Mouse (Mus musculus): ENCODE measurements around the gene Hoxb7. TPM values are rescaled to one million over a fixed set of nuclear protein-coding genes. Genes with fewer than 3 reads are reported as not detected.

Hoxb7 gene
- polyA plus RNA-seq, 1 experiment from 2014 or later, result 45.6 TPM

- no peak overlapping the region for H3K4me2 ChIP-seq (replicated peaks)
- no peak for DNase-seq (ENCODE audit: low spot score)
- no peak overlapping the region for H3K4me3 ChIP-seq (replicated peaks; ENCODE audit: low read length)
- H3K9me3 ChIP-seq (ENCODE audit: control insufficient read depth, low read length), result no peaks in the 10 kb centered on the region
- no peak overlapping the region for H3K9ac ChIP-seq
- H3K27me3 ChIP-seq (ENCODE audit: control insufficient read depth, insufficient read depth, low read length), result peaks cover 100% of the 10 kb centered on the region
- H3K36me3 ChIP-seq (replicated peaks; ENCODE audit: control insufficient read depth, insufficient read depth), result no peaks in the 10 kb centered on the region
- H3K4me1 ChIP-seq (replicated peaks; ENCODE audit: control insufficient read depth, insufficient read depth, low read length), result no peaks in the 10 kb centered on the region
- no peak for ATAC-seq (ENCODE audit: low FRiP score)
- H3K27ac ChIP-seq, result no peak overlapping the region
- WGBS, result 11% methylated on average over 7 of the region's 7 CpGs
Observed at GRCm38 (mm10) chr11:96267021-96267920, 19.2 kb upstream of the Hoxb7 start.

- H3K9ac ChIP-seq, result no peak overlapping the region
- H3K27me3 ChIP-seq (ENCODE audit: control insufficient read depth, insufficient read depth, low read length), result peaks cover 100% of the 10 kb centered on the region
- no peak for ATAC-seq (ENCODE audit: low FRiP score)
Observed at GRCm38 (mm10) chr11:96268031-96268745, 18.2 kb upstream of the Hoxb7 start.

GRCm38 (mm10) chr11:96269869-96270268 lies 16.6 kb upstream of the Hoxb7 start:
- Histone ChIP-seq H3K27me3 (ENCODE audit: control insufficient read depth, insufficient read depth, low read length) (peaks cover 100% of the 10 kb centered on the region), H3K9me3 (ENCODE audit: control insufficient read depth, low read length) (no peaks in the 10 kb centered on the region), H3K9ac (no peak overlapping the region), H3K4me2 (replicated peaks) (no peak overlapping the region), H3K36me3 (replicated peaks; ENCODE audit: control insufficient read depth, insufficient read depth) (no peaks in the 10 kb centered on the region), H3K4me3 (replicated peaks; ENCODE audit: low read length) (no peak overlapping the region), H3K4me1 (replicated peaks; ENCODE audit: control insufficient read depth, insufficient read depth, low read length) (no peaks in the 10 kb centered on the region), H3K27ac (no peak overlapping the region)
- DNase-seq (ENCODE audit: low spot score) (no peak), ATAC-seq (ENCODE audit: low FRiP score) (no peak)
- WGBS, result under 1% methylated on average over 19 of the region's 19 CpGs

More at GRCm38 (mm10) chr11:96268031-96268745, 18.2 kb upstream of the Hoxb7 start:
- H3K36me3 ChIP-seq (replicated peaks; ENCODE audit: control insufficient read depth, insufficient read depth), result no peaks in the 10 kb centered on the region
- H3K4me2 ChIP-seq (replicated peaks), result no peak overlapping the region
- 0% methylated on average over 1 of the region's 1 CpGs for WGBS
- no peaks in the 10 kb centered on the region for H3K4me1 ChIP-seq (replicated peaks; ENCODE audit: control insufficient read depth, insufficient read depth, low read length)
- H3K9me3 ChIP-seq (ENCODE audit: control insufficient read depth, low read length), result no peaks in the 10 kb centered on the region
- no peak overlapping the region for H3K4me3 ChIP-seq (replicated peaks; ENCODE audit: low read length)
- DNase-seq (ENCODE audit: low spot score), result no peak
- H3K27ac ChIP-seq, result no peak overlapping the region

GRCm38 (mm10) chr11:96270996-96271540 lies 15.4 kb upstream of the Hoxb7 start, which contains the start of gene Hoxb9:
Gene Hoxb9, plus strand, starts transcription at chr11:96271457.
- Histone ChIP-seq H3K9me3 (ENCODE audit: control insufficient read depth, low read length) (no peaks in the 10 kb centered on the region), H3K4me2 (replicated peaks) (peak within 1 kb of the TSS; percentile 8), H3K4me3 (replicated peaks; ENCODE audit: low read length) (peak within 1 kb of the TSS; percentile 23), H3K36me3 (replicated peaks; ENCODE audit: control insufficient read depth, insufficient read depth) (no peaks in the 10 kb centered on the region), H3K4me1 (replicated peaks; ENCODE audit: control insufficient read depth, insufficient read depth, low read length) (no peaks in the 10 kb centered on the region), H3K27me3 (ENCODE audit: control insufficient read depth, insufficient read depth, low read length) (peaks cover 100% of the 10 kb centered on the region), H3K9ac (no peak within 1 kb of the TSS), H3K27ac (no peak within 1 kb of the TSS)
- under 1% methylated on average over 40 of the region's 40 CpGs for WGBS
- DNase-seq (ENCODE audit: low spot score), result no peak
- no peak for ATAC-seq (ENCODE audit: low FRiP score)

DNA sequence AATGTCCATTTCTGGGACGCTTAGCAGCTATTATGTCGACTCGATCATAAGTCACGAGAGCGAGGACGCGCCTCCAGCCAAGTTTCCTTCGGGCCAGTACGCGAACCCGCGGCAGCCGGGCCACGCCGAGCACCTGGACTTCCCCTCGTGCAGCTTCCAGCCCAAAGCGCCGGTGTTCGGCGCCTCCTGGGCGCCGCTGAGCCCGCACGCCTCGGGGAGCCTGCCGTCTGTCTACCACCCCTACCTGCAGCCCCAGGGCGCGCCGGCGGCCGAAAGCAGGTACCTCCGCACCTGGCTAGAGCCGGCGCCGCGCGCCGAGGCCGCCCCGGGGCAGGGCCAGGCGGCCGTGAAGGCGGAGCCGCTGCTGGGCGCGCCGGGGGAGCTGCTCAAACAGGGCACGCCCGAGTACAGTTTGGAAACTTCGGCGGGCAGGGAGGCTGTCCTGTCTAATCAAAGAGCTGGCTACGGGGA lies 14.8 kb upstream of the Hoxb7 start:
- no peaks in the 10 kb centered on the region for H3K36me3 ChIP-seq (replicated peaks; ENCODE audit: control insufficient read depth, insufficient read depth)
- peaks cover 100% of the 10 kb centered on the region for H3K27me3 ChIP-seq (ENCODE audit: control insufficient read depth, insufficient read depth, low read length)
- no peak overlapping the region for H3K9ac ChIP-seq
- no peaks in the 10 kb centered on the region for H3K9me3 ChIP-seq (ENCODE audit: control insufficient read depth, low read length)
- H3K4me3 ChIP-seq (replicated peaks; ENCODE audit: low read length), result peak overlapping the region; percentile 23
- H3K27ac ChIP-seq, result no peak overlapping the region
- WGBS, result under 1% methylated on average over 51 of the region's 52 CpGs
- H3K4me2 ChIP-seq (replicated peaks), result peak overlapping the region; percentile 8
- ATAC-seq (ENCODE audit: low FRiP score) (no peak), DNase-seq (ENCODE audit: low spot score) (no peak)
- no peaks in the 10 kb centered on the region for H3K4me1 ChIP-seq (replicated peaks; ENCODE audit: control insufficient read depth, insufficient read depth, low read length)

DNA sequence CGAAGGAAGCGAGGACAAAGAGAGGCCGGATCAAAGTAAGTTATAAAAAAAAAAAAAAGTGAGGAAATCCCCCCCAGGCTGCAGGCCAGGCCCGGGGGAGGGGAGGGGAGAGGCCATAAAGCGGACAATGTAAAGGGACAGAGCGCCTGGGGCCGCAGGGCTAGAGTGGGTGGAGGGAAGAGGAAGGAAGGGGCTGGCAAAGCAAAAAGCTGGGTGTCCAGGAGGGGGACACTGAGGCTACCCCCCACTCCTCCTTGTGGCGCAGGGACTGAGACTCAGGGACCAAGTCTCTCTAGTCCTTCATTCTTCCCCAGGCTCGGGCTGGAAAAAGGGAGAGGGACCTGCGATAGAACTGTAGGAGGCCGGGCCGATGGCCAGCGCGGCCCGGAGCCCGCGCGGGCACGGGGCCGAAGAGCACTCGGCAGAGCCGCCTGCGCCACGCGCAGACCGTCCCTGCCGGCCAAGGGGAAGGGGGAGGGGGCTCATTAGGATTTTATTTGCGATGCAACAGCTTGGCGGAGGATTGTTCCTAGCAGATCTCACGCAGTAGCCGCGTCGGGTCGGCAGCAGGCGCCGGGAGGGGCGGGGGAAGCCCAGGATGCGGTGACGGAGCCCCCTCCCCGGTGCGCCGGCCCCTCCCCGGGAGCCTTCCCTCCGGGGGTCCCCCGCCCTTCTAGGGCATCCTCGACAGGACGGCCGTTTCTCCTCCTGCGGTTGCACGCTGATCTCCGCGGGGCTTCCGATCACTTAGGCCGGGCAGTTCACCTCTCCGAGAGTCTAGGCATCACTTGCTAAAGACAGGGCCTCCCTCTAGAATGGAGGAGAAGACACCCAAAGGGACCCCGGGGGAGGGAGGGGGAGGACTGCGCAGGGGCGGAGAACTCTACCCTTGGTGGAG lies 14.2 kb upstream of the Hoxb7 start:
- no peaks in the 10 kb centered on the region for H3K9me3 ChIP-seq (ENCODE audit: control insufficient read depth, low read length)
- H3K36me3 ChIP-seq (replicated peaks; ENCODE audit: control insufficient read depth, insufficient read depth), result no peaks in the 10 kb centered on the region
- H3K4me3 ChIP-seq (replicated peaks; ENCODE audit: low read length), result peak overlapping the region; percentile 23
- ATAC-seq (ENCODE audit: low FRiP score) (no peak), DNase-seq (ENCODE audit: low spot score) (no peak)
- H3K9ac ChIP-seq, result no peak overlapping the region
- H3K27ac ChIP-seq, result no peak overlapping the region
- H3K4me2 ChIP-seq (replicated peaks), result peak overlapping the region; percentile 8
- WGBS, result under 1% methylated on average over 56 of the region's 58 CpGs
- H3K27me3 ChIP-seq (ENCODE audit: control insufficient read depth, insufficient read depth, low read length), result peaks cover 100% of the 10 kb centered on the region
- H3K4me1 ChIP-seq (replicated peaks; ENCODE audit: control insufficient read depth, insufficient read depth, low read length), result no peaks in the 10 kb centered on the region

DNA sequence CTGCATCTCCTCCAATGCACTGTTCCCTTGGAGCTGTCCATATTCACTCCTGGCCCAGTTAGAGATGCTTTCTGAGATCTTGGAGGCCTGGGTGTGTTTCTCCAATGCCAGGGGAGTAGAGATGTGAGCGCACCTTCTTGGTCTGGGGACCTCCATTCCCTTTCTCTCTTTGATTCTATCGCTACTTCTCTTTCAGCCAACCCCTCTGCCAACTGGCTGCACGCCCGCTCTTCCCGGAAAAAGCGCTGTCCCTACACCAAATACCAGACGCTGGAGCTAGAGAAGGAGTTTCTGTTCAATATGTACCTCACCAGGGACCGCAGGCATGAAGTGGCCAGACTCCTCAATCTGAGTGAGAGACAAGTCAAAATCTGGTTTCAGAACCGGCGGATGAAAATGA lies 12.0 kb upstream of the Hoxb7 start:
- Histone ChIP-seq H3K9me3 (ENCODE audit: control insufficient read depth, low read length) (no peaks in the 10 kb centered on the region), H3K36me3 (replicated peaks; ENCODE audit: control insufficient read depth, insufficient read depth) (no peaks in the 10 kb centered on the region), H3K9ac (no peak overlapping the region), H3K4me2 (replicated peaks) (no peak overlapping the region), H3K27ac (no peak overlapping the region), H3K4me3 (replicated peaks; ENCODE audit: low read length) (no peak overlapping the region), H3K27me3 (ENCODE audit: control insufficient read depth, insufficient read depth, low read length) (peaks cover 99% of the 10 kb centered on the region), H3K4me1 (replicated peaks; ENCODE audit: control insufficient read depth, insufficient read depth, low read length) (no peaks in the 10 kb centered on the region)
- DNase-seq (ENCODE audit: low spot score) (no peak), ATAC-seq (ENCODE audit: low FRiP score) (no peak)
- 6% methylated on average over 10 of the region's 10 CpGs for WGBS

DNA sequence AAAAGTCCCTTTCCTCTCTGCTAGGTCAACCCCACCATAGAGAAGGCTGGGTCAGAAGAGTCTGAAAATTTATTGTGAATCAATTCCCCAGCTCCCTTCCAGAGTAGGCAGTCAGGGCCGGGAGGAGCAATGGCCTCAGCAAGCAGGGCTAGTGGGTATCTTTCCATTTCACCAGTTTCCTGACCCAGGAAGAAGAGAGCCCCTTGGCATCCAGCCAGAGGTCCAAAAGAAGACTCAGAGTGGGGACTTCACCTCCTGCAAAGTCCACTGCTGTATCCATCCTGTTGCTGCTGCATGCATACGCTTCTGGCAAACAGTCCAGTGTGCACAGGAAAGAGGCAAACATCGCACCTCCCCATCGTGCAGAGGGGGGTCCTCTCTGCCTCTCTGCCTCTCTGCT lies 10.5 kb upstream of the Hoxb7 start:
- DNase-seq (ENCODE audit: low spot score) (no peak), ATAC-seq (ENCODE audit: low FRiP score) (no peak)
- H3K9me3 ChIP-seq (ENCODE audit: control insufficient read depth, low read length), result no peaks in the 10 kb centered on the region
- H3K9ac ChIP-seq, result no peak overlapping the region
- H3K27ac ChIP-seq, result no peak overlapping the region
- no peak overlapping the region for H3K4me2 ChIP-seq (replicated peaks)
- 7% methylated on average over 4 of the region's 4 CpGs for WGBS
- peaks cover 99% of the 10 kb centered on the region for H3K27me3 ChIP-seq (ENCODE audit: control insufficient read depth, insufficient read depth, low read length)
- no peak overlapping the region for H3K4me3 ChIP-seq (replicated peaks; ENCODE audit: low read length)
- H3K4me1 ChIP-seq (replicated peaks; ENCODE audit: control insufficient read depth, insufficient read depth, low read length), result no peaks in the 10 kb centered on the region
- no peaks in the 10 kb centered on the region for H3K36me3 ChIP-seq (replicated peaks; ENCODE audit: control insufficient read depth, insufficient read depth)
